Mouse (Mus musculus) left cerebral cortex, postnatal 36 days (tissue): ENCODE data around the gene Tchhl1. TPM values are rescaled to one million over a fixed set of nuclear protein-coding genes. Genes with fewer than 3 reads are reported as not detected.
"Not testable (repeated sequence)": the region's sequence is repeated elsewhere in the genome, so short reads cannot be mapped to it uniquely, and the experiment has no call there.

Experiments used
- DNase-seq, 2 experiments: peaks; one replicate each; pipeline ENCODE4 v3.0.0; 2021 to 2022; ENCODE audit warnings: low spot score in 2 of 2, mixed read lengths in 1 of 2
- intact Hi-C: fragments of 180-260 bp; cut with DNase I; formaldehyde crosslinking; loops from one replicate; pipeline ENCODE4 v1.15.1; 2025
- total RNA-seq, 2 experiments: library from RNA; stranded (reverse); gene quantifications; 2 replicates each; pipeline ENCODE4 v1.2.3; 2021

Gene Tchhl1
- total RNA-seq = not detected

GRCm38 (mm10) chr3:93468561-93468960, at the start of gene Tchhl1:
Gene Tchhl1, plus strand, starts transcription at chr3:93468754.
- intact Hi-C loops = no loop called here
- DNase-seq = no peak

GRCm38 (mm10) chr3:93431673-93432072, 36.9 kb upstream of the Tchhl1 start:
- DNase-seq = no peak
- intact Hi-C loops = no loop called here

GRCm38 (mm10) chr3:93442030-93442429, 26.5 kb upstream of the Tchhl1 start, which contains the start of gene Tchh:
Gene Tchh, plus strand, starts transcription at chr3:93442330.
- DNase-seq = no peak
- intact Hi-C loops = loop anchor here (5.0 kb wide), 1 partner anchor 45 kb away; no protein-coding TSS in a partner anchor

- DNase-seq = peak; percentile 26 to 34
- intact Hi-C loops = loop anchor here (5.0 kb wide), 1 partner anchor 44 kb away; no protein-coding TSS in a partner anchor
Observed at GRCm38 (mm10) chr3:93443501-93444101, 25.0 kb upstream of the Tchhl1 start.

GRCm38 (mm10) chr3:93444343-93445164, 24.0 kb upstream of the Tchhl1 start:
- peak; percentile 72 to 75 for DNase-seq

GRCm38 (mm10) chr3:93445165-93445705, 23.3 kb upstream of the Tchhl1 start:
- DNase-seq = peak; percentile 38 to 41
- intact Hi-C loops = no loop called here

More at GRCm38 (mm10) chr3:93444343-93445164, 24.0 kb upstream of the Tchhl1 start:
- intact Hi-C loops = loop anchor here (5.0 kb wide), 1 partner anchor 43 kb away; no protein-coding TSS in a partner anchor

- peak; percentile 8 to 11 for DNase-seq
- intact Hi-C loops = no loop called here
Observed at GRCm38 (mm10) chr3:93446128-93446755, 22.3 kb upstream of the Tchhl1 start.

GRCm38 (mm10) chr3:93446756-93447137, 21.8 kb upstream of the Tchhl1 start:
- DNase-seq, intact Hi-C loops: not testable (repeated sequence)

GRCm38 (mm10) chr3:93447138-93447841, 21.3 kb upstream of the Tchhl1 start:
- intact Hi-C loops = no loop called here
- DNase-seq = peak; percentile 69

GRCm38 (mm10) chr3:93466556-93466955, 2.0 kb upstream of the Tchhl1 start:
- intact Hi-C loops = no loop called here
- no peak for DNase-seq

- no peak for DNase-seq
- intact Hi-C loops = no loop called here
Observed at GRCm38 (mm10) chr3:93467130-93467529, 1.4 kb upstream of the Tchhl1 start.

GRCm38 (mm10) chr3:93469629-93470028, 1.1 kb downstream of the Tchhl1 start:
- intact Hi-C loops = no loop called here
- no peak for DNase-seq

GRCm38 (mm10) chr3:93480053-93480452, 11.5 kb downstream of the Tchhl1 start:
- no peak for DNase-seq
- intact Hi-C loops = no loop called here

GRCm38 (mm10) chr3:93481982-93482616, 13.5 kb downstream of the Tchhl1 start:
- no peak for DNase-seq
- intact Hi-C loops = no loop called here

GRCm38 (mm10) chr3:93485611-93486010, 17.1 kb downstream of the Tchhl1 start:
- DNase-seq = no peak
- intact Hi-C loops = loop anchor here (5.0 kb wide), 1 partner anchor 43 kb away; the partner anchor contains the start of gene Tchh

- DNase-seq = no peak
- intact Hi-C loops = loop anchor here (5.0 kb wide), 1 partner anchor 46 kb away; the partner anchor contains the start of gene Tchh
Observed at GRCm38 (mm10) chr3:93488541-93488940, 20.0 kb downstream of the Tchhl1 start.

GRCm38 (mm10) chr3:93492176-93492575, 23.6 kb downstream of the Tchhl1 start:
- no peak for DNase-seq
- intact Hi-C loops = loop anchor here (10.0 kb wide), 1 partner anchor 377 kb away; no protein-coding TSS in a partner anchor

GRCm38 (mm10) chr3:93493992-93494391, 25.4 kb downstream of the Tchhl1 start:
- intact Hi-C loops = loop anchor here (1.0 to 10.0 kb wide), 2 partner anchors 132 to 379 kb away; no protein-coding TSS in a partner anchor
- DNase-seq = peak; percentile 21 to 45
